Mouse (Mus musculus) forebrain, embryonic 13.5 days (tissue): ENCODE data around the gene Rac3. TPM values are rescaled to one million over a fixed set of nuclear protein-coding genes. Genes with fewer than 3 reads are reported as not detected.
"Not testable (repeated sequence)": the region's sequence is repeated elsewhere in the genome, so short reads cannot be mapped to it uniquely, and the experiment has no call there.

Experiments used
- ATAC-seq: fragments of 200-750 bp; cut with Nextera tagmentation; 2 replicates; pipeline ENCODE4 v1.8.0; 2017
- H3K27ac ChIP-seq: fragments of 300-500 bp; sonication (generic); 2 replicates; pipeline ENCODE4 v1.5.1; 2015; ENCODE audit warnings: inconsistent platforms, mild to moderate bottlenecking, moderate library complexity
- H3K27me3 ChIP-seq: fragments of 300-500 bp; sonication (generic); 2 replicates; pipeline ENCODE4 v1.6.1; 2015; ENCODE audit warnings: mild to moderate bottlenecking, inconsistent platforms
- H3K36me3 ChIP-seq: fragments of 300-500 bp; sonication (generic); 2 replicates; pipeline ENCODE4 v1.6.1; 2015; ENCODE audit warnings: mild to moderate bottlenecking, inconsistent platforms; ENCODE audit not compliant: poor library complexity, severe bottlenecking
- H3K4me1 ChIP-seq: fragments of 300-500 bp; sonication (generic); 2 replicates; pipeline ENCODE4 v1.6.1; 2015; ENCODE audit warnings: inconsistent platforms
- H3K4me2 ChIP-seq: fragments of 300-500 bp; sonication (generic); 2 replicates; pipeline ENCODE4 v1.6.1; 2015; ENCODE audit warnings: inconsistent platforms, mild to moderate bottlenecking, moderate library complexity
- H3K4me3 ChIP-seq: fragments of 300-500 bp; sonication (generic); 2 replicates; pipeline ENCODE4 v1.5.1; 2015; ENCODE audit warnings: mild to moderate bottlenecking, inconsistent platforms
- H3K9ac ChIP-seq: fragments of 300-500 bp; sonication (generic); 2 replicates; pipeline ENCODE4 v1.6.1; 2015; ENCODE audit warnings: mild to moderate bottlenecking, inconsistent platforms
- H3K9me3 ChIP-seq: fragments of 300-500 bp; sonication (generic); replicated peaks from 2 replicates; pipeline ENCODE4 v1.6.1; 2016; ENCODE audit warnings: inconsistent platforms
- WGBS: fragments of 180-500 bp; shearing (Covaris S2); methylation state at CpG from one replicate; pipeline ENCODE4 v1.1.7; 2015; 5-methylcytosine and 5-hydroxymethylcytosine counted together
- polyA plus RNA-seq: library from polyadenylated mRNA; unstranded; fragments of >200 nt; fragmentation: Nextera tagmentation; extraction: Ambion mirVana; gene quantifications from 2 replicates; pipeline ENCODE4 v1.2.1, GENCODE M21; 2015

The Rac3 gene
- polyA plus RNA-seq, 1 experiment from 2014 or later, result 83.0 TPM

DNA sequence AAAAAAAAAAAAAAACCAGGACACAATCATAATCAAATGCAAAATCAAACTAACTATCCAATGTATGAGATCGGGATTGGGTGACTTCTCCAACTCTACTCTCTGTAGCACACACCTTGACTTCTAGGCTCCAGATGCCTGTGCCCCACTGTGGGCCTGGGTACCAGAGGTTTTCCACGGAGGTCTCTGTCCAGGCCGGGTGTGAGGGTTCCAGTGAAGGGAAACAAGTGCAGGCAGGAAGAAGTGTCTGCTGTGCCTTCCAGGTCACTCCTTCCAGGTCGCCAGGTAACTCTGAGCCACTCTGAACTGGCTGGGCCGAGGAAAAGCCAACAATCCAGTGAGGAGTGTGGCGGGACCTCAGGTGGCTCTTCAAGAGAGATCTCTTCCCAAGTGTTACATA lies 15.2 kb downstream of the Rac3 start:
- no peak for ATAC-seq
- no peaks in the 10 kb centered on the region for H3K36me3 ChIP-seq
- H3K9me3 ChIP-seq, result no peaks in the 10 kb centered on the region
- H3K4me2 ChIP-seq, result no peak overlapping the region
- WGBS, result 74% methylated on average over 6 of the region's 6 CpGs
- no peak overlapping the region for H3K27ac ChIP-seq
- no peaks in the 10 kb centered on the region for H3K4me1 ChIP-seq
- no peak overlapping the region for H3K4me3 ChIP-seq
- no peak overlapping the region for H3K9ac ChIP-seq
- peaks cover 5% of the 10 kb centered on the region; the same call in 1 of the 2 replicates for H3K27me3 ChIP-seq

DNA sequence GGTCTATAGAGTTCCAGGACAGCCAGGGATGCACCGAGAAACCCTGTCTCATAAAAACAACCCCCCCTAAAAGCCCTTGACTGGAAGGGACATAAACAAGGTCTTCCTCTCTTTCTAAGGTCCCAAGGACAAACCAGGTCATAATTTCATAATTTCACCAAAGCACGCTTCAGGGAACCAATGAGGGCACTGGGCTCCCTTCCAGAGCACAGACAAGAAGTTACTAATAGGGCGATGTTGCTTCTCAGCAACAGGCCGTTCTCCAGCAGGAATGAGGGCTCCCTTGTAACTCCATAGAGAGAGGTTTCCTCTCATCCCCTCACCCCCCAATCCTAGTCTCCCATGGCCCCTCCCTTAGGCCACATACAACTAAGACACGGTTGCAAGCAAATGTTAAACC lies 19.7 kb downstream of the Rac3 start:
- Histone ChIP-seq H3K4me3 (no peak overlapping the region), H3K4me1 (no peaks in the 10 kb centered on the region), H3K27ac (no peak overlapping the region), H3K4me2 (no peak overlapping the region), H3K27me3 (no peaks in the 10 kb centered on the region), H3K9ac (no peak overlapping the region), H3K9me3 (no peaks in the 10 kb centered on the region), H3K36me3 (no peaks in the 10 kb centered on the region)
- ATAC-seq, result no peak
- WGBS, result 96% methylated on average over 5 of the region's 5 CpGs

DNA sequence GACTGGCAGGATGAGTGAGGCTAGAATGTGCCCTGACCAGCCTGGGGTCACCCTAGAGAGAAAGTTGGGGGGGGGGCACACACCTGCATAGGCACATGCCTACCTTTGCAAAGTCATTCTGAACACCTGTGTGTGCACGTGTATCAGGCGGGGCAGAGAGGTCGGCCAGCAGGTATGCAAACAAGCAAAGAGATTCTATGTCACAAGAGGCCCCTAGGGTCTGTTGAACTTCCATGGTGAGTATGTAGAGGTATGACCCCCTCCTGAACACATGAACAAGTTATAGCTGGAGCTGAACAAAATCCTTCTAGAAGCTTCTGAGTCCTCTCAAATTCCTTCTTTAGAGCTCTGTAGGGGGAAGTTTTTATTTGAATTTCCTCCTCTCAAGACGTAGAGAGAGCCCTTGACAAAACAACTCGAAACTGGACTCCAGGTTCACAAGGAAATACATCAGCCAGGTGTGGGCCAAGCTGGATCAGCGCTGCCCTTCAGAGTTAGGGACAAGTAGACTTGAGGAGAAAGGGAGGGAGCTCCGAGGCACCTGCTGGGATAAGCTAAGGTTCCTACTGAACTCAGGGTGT lies 22.9 kb downstream of the Rac3 start:
- Histone ChIP-seq H3K9ac (no peak overlapping the region), H3K27ac (no peak overlapping the region), H3K4me3 (no peak overlapping the region), H3K36me3 (no peaks in the 10 kb centered on the region), H3K4me2 (no peak overlapping the region), H3K9me3 (no peaks in the 10 kb centered on the region), H3K27me3 (no peaks in the 10 kb centered on the region), H3K4me1 (no peaks in the 10 kb centered on the region)
- 83% methylated on average over 7 of the region's 7 CpGs for whole genome bisulfite sequencing
- ATAC-seq, result no peak

DNA sequence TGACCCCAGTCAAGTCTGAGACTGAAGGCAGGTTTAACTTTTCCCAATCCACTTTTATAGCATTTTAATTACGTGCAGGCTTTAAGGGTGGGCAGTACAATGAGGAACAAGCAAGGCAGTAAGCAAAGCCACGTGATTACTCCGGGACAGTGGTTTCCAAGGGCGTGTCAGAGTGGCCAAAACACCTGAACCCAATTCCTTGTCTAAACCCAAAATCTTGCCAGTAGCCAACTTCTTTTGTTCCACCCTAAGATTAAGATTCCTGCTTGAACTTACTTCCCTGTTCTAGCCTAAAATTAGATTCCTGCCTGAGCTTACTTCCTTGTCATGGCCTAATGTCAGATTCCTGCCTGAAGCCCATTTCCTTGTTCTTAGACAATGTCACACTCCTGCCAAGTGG lies 26.7 kb downstream of the Rac3 start:
- no peak overlapping the region for H3K4me2 ChIP-seq
- H3K9ac ChIP-seq, result no peak overlapping the region
- H3K4me3 ChIP-seq, result no peak overlapping the region
- no peaks in the 10 kb centered on the region for H3K36me3 ChIP-seq
- no peaks in the 10 kb centered on the region for H3K4me1 ChIP-seq
- H3K27me3 ChIP-seq, result no peaks in the 10 kb centered on the region
- no peak overlapping the region for H3K27ac ChIP-seq
- no peaks in the 10 kb centered on the region for H3K9me3 ChIP-seq
- 81% methylated on average over 4 of the region's 4 CpGs for WGBS
- no peak for ATAC-seq

DNA sequence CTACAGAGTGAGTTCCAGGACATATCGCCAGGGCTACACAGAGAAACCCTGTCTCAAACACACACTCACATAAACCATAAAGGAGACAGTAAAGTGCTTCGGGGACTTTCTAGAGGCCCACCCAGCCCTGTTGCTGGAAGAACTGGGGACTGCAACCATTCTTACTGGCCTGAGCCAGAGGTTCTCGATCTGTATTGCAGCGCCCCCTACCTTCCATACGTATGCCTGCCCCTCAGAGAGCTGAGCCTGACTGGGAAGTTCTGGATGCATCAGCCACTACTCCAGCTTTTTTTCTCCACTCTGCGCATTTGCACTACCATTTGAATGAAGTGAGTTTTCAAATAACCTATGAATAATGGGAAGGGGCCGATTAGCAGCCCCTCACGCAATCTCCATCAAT lies 28.2 kb downstream of the Rac3 start:
- H3K4me2 ChIP-seq, result no peak overlapping the region
- H3K27me3 ChIP-seq, result no peaks in the 10 kb centered on the region
- no peaks in the 10 kb centered on the region for H3K36me3 ChIP-seq
- no peak overlapping the region for H3K4me3 ChIP-seq
- 60% methylated on average over 8 of the region's 8 CpGs for WGBS
- no peaks in the 10 kb centered on the region for H3K9me3 ChIP-seq
- no peak overlapping the region for H3K27ac ChIP-seq
- no peak for ATAC-seq
- no peaks in the 10 kb centered on the region for H3K4me1 ChIP-seq
- no peak overlapping the region for H3K9ac ChIP-seq

DNA sequence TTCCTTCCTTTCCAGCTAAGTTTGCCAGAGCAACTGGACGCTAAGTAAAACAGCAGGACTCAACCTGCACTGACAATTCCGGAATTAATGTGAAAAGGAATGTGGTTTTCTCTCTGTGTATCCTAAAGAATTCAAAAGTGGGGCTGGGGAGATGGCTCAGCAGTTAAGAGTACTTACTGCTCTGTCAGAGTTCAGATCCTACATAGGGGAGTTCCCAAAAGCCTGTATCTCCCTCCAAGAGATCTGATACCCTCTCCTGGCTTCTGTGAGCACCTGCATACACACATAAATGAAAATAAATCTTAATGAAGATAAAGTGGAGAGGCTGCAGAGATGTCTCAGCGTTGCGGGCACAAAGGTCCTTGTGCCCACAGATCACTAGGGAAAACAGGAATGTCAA lies 30.3 kb downstream of the Rac3 start:
- H3K4me2 ChIP-seq, result no peak overlapping the region
- H3K27me3 ChIP-seq, result no peaks in the 10 kb centered on the region
- ATAC-seq, result no peak
- no peaks in the 10 kb centered on the region for H3K4me1 ChIP-seq
- no peak overlapping the region for H3K9ac ChIP-seq
- no peaks in the 10 kb centered on the region for H3K9me3 ChIP-seq
- 73% methylated on average over 4 of the region's 4 CpGs for WGBS
- H3K4me3 ChIP-seq, result no peak overlapping the region
- no peaks in the 10 kb centered on the region for H3K36me3 ChIP-seq
- no peak overlapping the region for H3K27ac ChIP-seq

DNA sequence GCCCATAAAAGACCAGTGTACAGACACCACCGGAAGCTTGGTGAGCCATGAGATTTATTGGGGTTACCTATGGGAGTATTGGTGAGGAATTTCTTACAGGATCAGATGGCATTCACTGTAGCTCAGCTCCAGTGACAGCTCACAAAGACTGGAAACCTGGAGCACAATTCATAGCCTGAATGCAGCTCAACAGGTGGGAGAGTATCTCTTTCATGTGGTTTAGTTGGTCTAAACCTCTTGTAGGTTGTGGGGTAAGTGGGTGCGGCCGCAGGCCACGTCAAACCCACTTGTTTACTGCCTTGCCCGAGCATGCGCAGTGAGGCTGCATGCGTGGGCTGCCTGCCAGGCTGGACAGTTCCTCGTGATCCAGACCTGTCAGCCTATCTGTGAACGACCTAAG lies 39.0 kb downstream of the Rac3 start:
- H3K27ac ChIP-seq, result no peak overlapping the region
- no peaks in the 10 kb centered on the region for H3K36me3 ChIP-seq
- 90% methylated on average over 9 of the region's 9 CpGs for WGBS
- no peak for ATAC-seq
- H3K4me2 ChIP-seq, result no peak overlapping the region
- H3K4me1 ChIP-seq, result no peaks in the 10 kb centered on the region
- H3K9me3 ChIP-seq, result peaks cover 20% of the 10 kb centered on the region
- peaks cover 15% of the 10 kb centered on the region for H3K27me3 ChIP-seq
- H3K9ac ChIP-seq, result no peak overlapping the region
- H3K4me3 ChIP-seq, result no peak overlapping the region

DNA sequence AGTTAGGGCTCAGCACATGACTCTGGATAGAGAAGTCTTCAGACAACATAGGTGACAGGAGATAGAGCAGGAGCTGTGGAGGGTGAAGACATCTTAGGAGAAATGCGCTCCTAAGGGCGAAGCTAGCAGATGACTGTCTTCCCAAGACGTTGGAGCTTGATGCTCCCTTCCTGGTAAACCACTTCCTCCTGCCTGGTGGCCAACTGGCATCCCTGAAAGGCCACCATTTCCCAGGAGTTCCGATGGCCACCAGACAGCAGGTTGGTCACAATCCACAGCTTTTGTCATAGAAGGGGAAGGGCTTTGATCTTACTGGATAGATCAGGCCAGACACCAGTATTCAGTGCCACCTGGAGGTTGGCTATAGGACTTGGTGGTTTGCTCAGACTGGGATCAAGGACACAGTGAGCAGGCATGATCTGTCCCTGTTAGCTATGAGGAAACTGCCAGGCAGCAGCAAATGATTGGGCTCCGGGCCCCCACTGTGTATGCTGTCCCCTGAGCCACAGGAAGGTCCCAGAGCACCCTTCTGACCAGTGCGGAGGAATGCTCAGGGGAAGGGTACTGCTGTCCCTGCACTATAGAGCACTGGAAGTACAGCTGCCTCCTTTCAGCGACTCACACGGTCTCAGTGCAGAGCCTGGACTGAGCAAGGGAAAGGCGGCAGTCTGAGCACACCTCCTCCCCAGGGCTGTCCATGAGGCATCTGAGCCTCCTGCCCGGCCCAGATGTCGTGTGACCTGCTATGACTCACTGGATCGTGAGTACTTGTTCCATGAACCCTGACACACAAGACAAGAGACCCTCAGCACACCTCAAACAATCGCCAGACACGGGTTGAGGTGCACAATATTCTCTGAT lies 40.8 kb downstream of the Rac3 start:
- peaks cover 15% of the 10 kb centered on the region for H3K27me3 ChIP-seq
- H3K27ac ChIP-seq, result no peak overlapping the region
- 0 out of 2 replicates have a peak overlapping the region, but pooled peaks have one; percentile 25 for H3K4me2 ChIP-seq
- H3K36me3 ChIP-seq, result no peaks in the 10 kb centered on the region
- H3K9ac ChIP-seq, result no peak overlapping the region
- no peaks in the 10 kb centered on the region for H3K4me1 ChIP-seq
- 74% methylated on average over 14 of the region's 14 CpGs for WGBS
- no peak overlapping the region for H3K4me3 ChIP-seq
- ATAC-seq, result no peak
- peaks cover 18% of the 10 kb centered on the region for H3K9me3 ChIP-seq

DNA sequence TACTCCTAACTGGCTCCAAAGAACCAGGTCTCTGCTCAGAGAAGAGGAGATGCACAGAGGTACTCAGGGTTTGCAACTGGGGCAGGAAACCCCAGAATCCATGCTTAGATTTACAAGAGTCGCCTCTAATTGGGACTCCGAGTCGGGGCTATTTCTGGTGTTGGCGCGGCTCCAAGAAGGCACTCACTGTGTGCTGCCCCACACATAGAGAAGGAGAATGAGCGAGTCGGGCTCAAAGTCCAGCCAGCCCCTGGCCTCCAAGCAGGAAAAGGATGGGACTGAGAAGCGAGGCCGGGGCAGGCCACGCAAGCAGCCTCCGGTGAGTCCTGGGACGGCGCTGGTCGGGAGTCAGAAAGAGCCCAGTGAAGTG lies 41.4 kb downstream of the Rac3 start, which contains the start of gene Hmga1b:
Gene Hmga1b (plus strand): TSS at position 123 of the 370 bp plus-strand sequence.
- Histone ChIP-seq H3K27me3 (peaks cover 15% of the 10 kb centered on the region), H3K4me2 (peak within 1 kb of the TSS; percentile 25; the same call in 1 of the 2 replicates), H3K9me3 (peaks cover 16% of the 10 kb centered on the region)
- H3K4me1 ChIP-seq, H3K36me3 ChIP-seq, H3K4me3 ChIP-seq, H3K9ac ChIP-seq, ATAC-seq, H3K27ac ChIP-seq: not testable (repeated sequence)
- 11% methylated on average over 14 of the region's 14 CpGs for WGBS

DNA sequence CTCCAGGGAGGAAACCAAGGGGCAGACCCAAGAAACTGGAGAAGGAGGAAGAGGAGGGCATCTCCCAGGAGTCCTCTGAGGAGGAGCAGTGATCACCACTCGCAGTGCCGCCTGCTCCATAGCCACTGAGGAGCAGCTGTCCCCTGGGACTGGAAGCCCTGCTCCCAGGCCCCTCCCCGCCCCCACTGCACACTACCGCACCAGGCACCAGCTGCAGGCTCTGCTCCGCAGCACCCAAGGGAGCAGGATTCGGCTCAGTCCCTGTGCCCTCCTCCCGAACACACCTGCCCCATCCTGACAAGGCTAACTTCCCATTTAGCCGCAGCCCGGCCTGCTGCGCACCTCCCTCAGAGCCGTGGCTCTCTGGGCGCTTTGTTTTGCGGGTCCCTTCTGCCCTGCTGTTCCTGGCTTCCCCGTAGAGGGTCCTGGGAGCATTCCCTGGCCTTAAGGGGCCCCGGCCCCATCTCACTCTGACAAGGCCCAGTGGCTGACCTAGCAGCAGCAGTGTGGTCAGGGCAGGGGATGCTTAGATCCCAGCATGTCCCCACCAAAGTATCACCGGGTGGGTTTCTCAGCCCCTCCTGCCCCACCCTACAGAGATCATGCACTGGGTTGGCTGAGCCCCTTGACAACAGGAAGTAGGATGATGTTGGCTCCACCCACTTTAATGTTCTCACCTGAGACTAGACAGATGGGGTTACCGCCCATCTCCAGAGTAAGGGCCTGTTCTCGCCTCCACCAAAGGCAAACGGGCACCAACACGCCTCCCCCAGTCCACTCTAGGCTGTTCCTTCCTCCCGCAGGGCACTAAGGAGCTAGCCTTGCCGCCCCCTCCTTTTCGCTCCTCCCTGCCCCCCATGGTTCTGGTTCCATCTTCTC lies 42.1 kb downstream of the Rac3 start:
- Histone ChIP-seq H3K4me2 (peak overlapping the region; percentile 25; the same call in 1 of the 2 replicates), H3K27me3 (peaks cover 15% of the 10 kb centered on the region)
- H3K27ac ChIP-seq, H3K36me3 ChIP-seq, H3K4me1 ChIP-seq, H3K9ac ChIP-seq, H3K9me3 ChIP-seq, H3K4me3 ChIP-seq: not testable (repeated sequence)
- ATAC-seq, result peak; percentile 50; the same call in 1 of the 2 replicates
- WGBS, result 4% methylated on average over 8 of the region's 23 CpGs

DNA sequence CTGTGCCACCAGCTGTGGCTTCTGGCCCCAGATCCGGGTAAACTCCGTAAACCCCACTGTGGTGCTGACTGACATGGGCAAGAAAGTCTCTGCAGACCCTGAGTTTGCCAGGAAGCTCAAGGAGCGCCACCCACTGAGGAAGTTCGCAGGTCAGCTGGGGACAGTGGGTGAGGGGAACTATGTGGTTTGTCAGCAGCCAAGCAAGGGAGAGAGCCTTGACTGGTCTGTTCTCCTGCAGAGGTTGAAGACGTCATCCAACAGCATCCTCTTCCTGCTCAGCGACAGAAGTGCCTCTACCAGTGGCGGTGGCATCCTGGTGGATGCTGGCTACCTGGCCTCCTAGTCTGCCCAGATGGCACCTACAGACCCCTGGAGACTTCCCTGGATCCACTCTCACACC lies 45.8 kb downstream of the Rac3 start:
- H3K4me1 ChIP-seq, H3K4me2 ChIP-seq, H3K9ac ChIP-seq, H3K36me3 ChIP-seq, ATAC-seq, H3K9me3 ChIP-seq, H3K27ac ChIP-seq, H3K4me3 ChIP-seq: not testable (repeated sequence)
- WGBS, result 88% methylated on average over 4 of the region's 7 CpGs
- H3K27me3 ChIP-seq, result peaks cover 11% of the 10 kb centered on the region

DNA sequence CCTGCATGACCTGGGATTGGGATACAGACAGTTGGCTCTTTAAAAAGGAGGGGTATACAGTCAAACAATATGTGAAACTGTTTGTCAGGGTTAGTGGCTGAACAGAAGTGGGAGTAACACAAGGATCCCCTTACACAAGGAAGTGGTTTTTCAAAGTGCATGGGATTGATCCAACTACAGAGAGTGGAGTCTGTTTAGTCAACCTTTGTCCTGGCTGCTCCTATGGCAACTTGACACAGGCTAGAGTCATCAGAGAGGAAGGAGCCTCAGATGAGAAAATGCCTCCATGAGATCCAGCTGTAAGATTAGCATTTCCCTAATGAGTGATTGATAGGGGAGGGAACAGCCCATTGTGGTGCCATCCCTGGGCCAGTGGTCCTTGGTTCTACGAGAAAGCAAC lies 46.9 kb downstream of the Rac3 start:
- Histone ChIP-seq H3K4me3 (no peak overlapping the region), H3K27ac (no peak overlapping the region), H3K9ac (no peak overlapping the region), H3K4me1 (no peaks in the 10 kb centered on the region), H3K4me2 (no peak overlapping the region), H3K27me3 (peaks cover 5% of the 10 kb centered on the region; the same call in 1 of the 2 replicates), H3K9me3 (no peaks in the 10 kb centered on the region), H3K36me3 (no peaks in the 10 kb centered on the region)
- WGBS, result 44% methylated on average over 1 of the region's 1 CpGs
- no peak for ATAC-seq
